Mouse (Mus musculus) neural tube, embryonic 12.5 days (tissue): ENCODE measurements around the gene Grm7. TPM values are rescaled to one million over a fixed set of nuclear protein-coding genes. Genes with fewer than 3 reads are reported as not detected.

ENCODE experiments used
- ATAC-seq: fragments of 200-750 bp; cut with Nextera tagmentation; 2 replicates; pipeline ENCODE4 v1.8.0; 2017; ENCODE audit warnings: low read depth, mild to moderate bottlenecking, moderate TSS enrichment, moderate library complexity; ENCODE audit not compliant: low FRiP score
- H3K27ac ChIP-seq: fragments of 300-500 bp; sonication (generic); 2 replicates; pipeline ENCODE4 v1.5.1; 2016
- H3K27me3 ChIP-seq: fragments of 300-500 bp; sonication (generic); replicated peaks from 2 replicates; pipeline ENCODE4 v1.6.1; 2016; ENCODE audit warnings: mild to moderate bottlenecking
- H3K36me3 ChIP-seq: fragments of 300-500 bp; sonication (generic); 2 replicates; pipeline ENCODE4 v1.6.1; 2016; ENCODE audit warnings: mild to moderate bottlenecking
- H3K4me1 ChIP-seq: fragments of 300-500 bp; sonication (generic); 2 replicates; pipeline ENCODE4 v1.6.1; 2016
- H3K4me2 ChIP-seq: fragments of 300-500 bp; sonication (generic); replicated peaks from 2 replicates; pipeline ENCODE4 v1.6.1; 2016; ENCODE audit warnings: mild to moderate bottlenecking
- H3K4me3 ChIP-seq: fragments of 300-500 bp; sonication (generic); 2 replicates; pipeline ENCODE4 v1.5.1; 2016
- H3K9ac ChIP-seq: fragments of 300-500 bp; sonication (generic); 2 replicates; pipeline ENCODE4 v1.6.1; 2016; ENCODE audit warnings: mild to moderate bottlenecking
- H3K9me3 ChIP-seq: fragments of 300-500 bp; sonication (generic); 2 replicates; pipeline ENCODE4 v1.6.1; 2016; ENCODE audit warnings: mild to moderate bottlenecking
- WGBS: fragments of 180-500 bp; shearing (Covaris S2); methylation state at CpG from one replicate; pipeline ENCODE4 v1.1.7; 2016; 5-methylcytosine and 5-hydroxymethylcytosine counted together
- polyA plus RNA-seq: library from polyadenylated mRNA; unstranded; fragments of >200 nt; fragmentation: Nextera tagmentation; extraction: Ambion mirVana; gene quantifications from 2 replicates; pipeline ENCODE4 v1.2.1, GENCODE M21; 2016

Gene Grm7
- polyA plus RNA-seq, 1 experiment from 2014 or later = 4.0 TPM

GRCm38 (mm10) chr6:111510768-111511459 is 865.5 kb downstream of the Grm7 start:
- H3K9ac ChIP-seq = no peak overlapping the region
- H3K27me3 ChIP-seq = no peaks in the 10 kb centered on the region
- H3K27ac ChIP-seq = no peak overlapping the region
- H3K4me3 ChIP-seq = no peak overlapping the region
- no peak overlapping the region for H3K4me2 ChIP-seq
- no peaks in the 10 kb centered on the region for H3K4me1 ChIP-seq
- WGBS = 23% methylated on average over 1 of the region's 1 CpGs
- ATAC-seq = 0 out of 2 replicates have a peak, but pooled peaks have one; percentile 51
- no peaks in the 10 kb centered on the region for H3K36me3 ChIP-seq
- no peaks in the 10 kb centered on the region for H3K9me3 ChIP-seq

- Histone ChIP-seq H3K9me3 (no peaks in the 10 kb centered on the region), H3K27me3 (no peaks in the 10 kb centered on the region), H3K27ac (no peak overlapping the region), H3K4me1 (no peaks in the 10 kb centered on the region), H3K9ac (no peak overlapping the region), H3K4me3 (no peak overlapping the region), H3K36me3 (no peaks in the 10 kb centered on the region), H3K4me2 (no peak overlapping the region)
- ATAC-seq = 0 out of 2 replicates have a peak, but pooled peaks have one; percentile 63
- WGBS = 27% methylated on average over 2 of the region's 2 CpGs
Observed at GRCm38 (mm10) chr6:111512359-111512758, 867.0 kb downstream of the Grm7 start.

- no peaks in the 10 kb centered on the region for H3K9me3 ChIP-seq
- no peaks in the 10 kb centered on the region for H3K4me1 ChIP-seq
- H3K4me3 ChIP-seq = no peak overlapping the region
- H3K27me3 ChIP-seq = no peaks in the 10 kb centered on the region
- no peak overlapping the region for H3K27ac ChIP-seq
- ATAC-seq = no peak
- H3K4me2 ChIP-seq = no peak overlapping the region
- 78% methylated on average over 1 of the region's 1 CpGs for WGBS
- H3K36me3 ChIP-seq = no peaks in the 10 kb centered on the region
- no peak overlapping the region for H3K9ac ChIP-seq
Observed at GRCm38 (mm10) chr6:111521229-111521628, 875.8 kb downstream of the Grm7 start.

GRCm38 (mm10) chr6:111522122-111522521 is 876.7 kb downstream of the Grm7 start:
- H3K4me1 ChIP-seq = no peaks in the 10 kb centered on the region
- no peak overlapping the region for H3K27ac ChIP-seq
- H3K9ac ChIP-seq = no peak overlapping the region
- H3K4me2 ChIP-seq = no peak overlapping the region
- H3K4me3 ChIP-seq = no peak overlapping the region
- H3K27me3 ChIP-seq = no peaks in the 10 kb centered on the region
- H3K9me3 ChIP-seq = no peaks in the 10 kb centered on the region
- no peak for ATAC-seq
- no peaks in the 10 kb centered on the region for H3K36me3 ChIP-seq

- WGBS = 82% methylated on average over 2 of the region's 2 CpGs
- no peak for ATAC-seq
- Histone ChIP-seq H3K9me3 (no peaks in the 10 kb centered on the region), H3K4me2 (no peak overlapping the region), H3K27ac (no peak overlapping the region), H3K4me3 (no peak overlapping the region), H3K36me3 (no peaks in the 10 kb centered on the region), H3K4me1 (no peaks in the 10 kb centered on the region), H3K27me3 (no peaks in the 10 kb centered on the region), H3K9ac (no peak overlapping the region)
Observed at GRCm38 (mm10) chr6:111529985-111530384, 884.6 kb downstream of the Grm7 start.

GRCm38 (mm10) chr6:111558588-111558987 is 913.2 kb downstream of the Grm7 start:
- Histone ChIP-seq H3K4me1 (no peaks in the 10 kb centered on the region), H3K9me3 (no peaks in the 10 kb centered on the region), H3K4me3 (no peak overlapping the region), H3K36me3 (no peaks in the 10 kb centered on the region), H3K27ac (no peak overlapping the region), H3K4me2 (no peak overlapping the region), H3K9ac (no peak overlapping the region), H3K27me3 (no peaks in the 10 kb centered on the region)
- no peak for ATAC-seq
- 86% methylated on average over 1 of the region's 1 CpGs for WGBS

- Histone ChIP-seq H3K27me3 (no peaks in the 10 kb centered on the region), H3K4me3 (no peak overlapping the region), H3K4me2 (no peak overlapping the region), H3K9ac (no peak overlapping the region), H3K4me1 (no peaks in the 10 kb centered on the region), H3K27ac (no peak overlapping the region), H3K9me3 (no peaks in the 10 kb centered on the region), H3K36me3 (no peaks in the 10 kb centered on the region)
- 71% methylated on average over 3 of the region's 3 CpGs for WGBS
- ATAC-seq = no peak
Observed at GRCm38 (mm10) chr6:111559459-111559858, 914.1 kb downstream of the Grm7 start.

GRCm38 (mm10) chr6:111561347-111561746 is 916.0 kb downstream of the Grm7 start:
- Histone ChIP-seq H3K4me3 (no peak overlapping the region), H3K27me3 (no peaks in the 10 kb centered on the region), H3K4me1 (no peaks in the 10 kb centered on the region), H3K9ac (no peak overlapping the region), H3K9me3 (no peaks in the 10 kb centered on the region), H3K36me3 (no peaks in the 10 kb centered on the region), H3K4me2 (no peak overlapping the region), H3K27ac (no peak overlapping the region)
- WGBS = 93% methylated on average over 7 of the region's 7 CpGs
- no peak for ATAC-seq

GRCm38 (mm10) chr6:111571471-111572088 is 926.2 kb downstream of the Grm7 start:
- no peak overlapping the region for H3K27ac ChIP-seq
- ATAC-seq = no peak
- no peaks in the 10 kb centered on the region for H3K4me1 ChIP-seq
- no peaks in the 10 kb centered on the region for H3K27me3 ChIP-seq
- no peaks in the 10 kb centered on the region for H3K36me3 ChIP-seq
- no peak overlapping the region for H3K4me2 ChIP-seq
- H3K9ac ChIP-seq = no peak overlapping the region
- no peaks in the 10 kb centered on the region for H3K9me3 ChIP-seq
- no peak overlapping the region for H3K4me3 ChIP-seq
- 63% methylated on average over 4 of the region's 4 CpGs for WGBS

- H3K36me3 ChIP-seq = no peaks in the 10 kb centered on the region
- H3K4me2 ChIP-seq = no peak overlapping the region
- no peak overlapping the region for H3K27ac ChIP-seq
- no peaks in the 10 kb centered on the region for H3K27me3 ChIP-seq
- H3K4me3 ChIP-seq = no peak overlapping the region
- WGBS = 77% methylated on average over 2 of the region's 2 CpGs
- no peaks in the 10 kb centered on the region for H3K4me1 ChIP-seq
- ATAC-seq = no peak
- H3K9me3 ChIP-seq = no peaks in the 10 kb centered on the region
- H3K9ac ChIP-seq = no peak overlapping the region
Observed at GRCm38 (mm10) chr6:111584851-111585250, 939.5 kb downstream of the Grm7 start.

GRCm38 (mm10) chr6:111587572-111587971 is 942.2 kb downstream of the Grm7 start:
- ATAC-seq = no peak
- WGBS = 83% methylated on average over 3 of the region's 3 CpGs
- Histone ChIP-seq H3K9me3 (no peaks in the 10 kb centered on the region), H3K36me3 (no peaks in the 10 kb centered on the region), H3K4me2 (no peak overlapping the region), H3K4me1 (no peaks in the 10 kb centered on the region), H3K9ac (no peak overlapping the region), H3K27ac (no peak overlapping the region), H3K4me3 (no peak overlapping the region), H3K27me3 (no peaks in the 10 kb centered on the region)

- no peak overlapping the region for H3K27ac ChIP-seq
- H3K9ac ChIP-seq = no peak overlapping the region
- H3K4me3 ChIP-seq = no peak overlapping the region
- H3K36me3 ChIP-seq = no peaks in the 10 kb centered on the region
- no peaks in the 10 kb centered on the region for H3K9me3 ChIP-seq
- WGBS = 92% methylated on average over 4 of the region's 4 CpGs
- no peaks in the 10 kb centered on the region for H3K27me3 ChIP-seq
- no peaks in the 10 kb centered on the region for H3K4me1 ChIP-seq
- ATAC-seq = no peak
- H3K4me2 ChIP-seq = no peak overlapping the region
Observed at GRCm38 (mm10) chr6:111601892-111602654, 956.7 kb downstream of the Grm7 start.
